Mouse (Mus musculus): ENCODE measurements around the gene Abcb4.
"Not testable (repeated sequence)": the region's sequence is repeated elsewhere in the genome, so short reads cannot be mapped to it uniquely, and the experiment has no call there.

Gene Abcb4

GRCm38 (mm10) chr5:8893300-8894103 is at the start of gene Abcb4:
Gene Abcb4 (plus strand): TSS chr5:8893717.
- DNase-seq: peak; percentile 73

GRCm38 (mm10) chr5:8848607-8849575 is 44.6 kb upstream of the Abcb4 start:
- DNase-seq: not testable (repeated sequence)

GRCm38 (mm10) chr5:8850851-8851250 is 42.7 kb upstream of the Abcb4 start:
- DNase-seq: no peak

GRCm38 (mm10) chr5:8857201-8857600 is 36.3 kb upstream of the Abcb4 start:
- no peak for DNase-seq

- DNase-seq: no peak
Measured at GRCm38 (mm10) chr5:8861811-8862210, 31.7 kb upstream of the Abcb4 start.

- no peak for DNase-seq
Measured at GRCm38 (mm10) chr5:8863580-8864337, 29.8 kb upstream of the Abcb4 start.

- not testable (repeated sequence) for DNase-seq
Measured at GRCm38 (mm10) chr5:8865630-8866029, 27.9 kb upstream of the Abcb4 start.

- DNase-seq: no peak
Measured at GRCm38 (mm10) chr5:8866366-8866765, 27.2 kb upstream of the Abcb4 start.

GRCm38 (mm10) chr5:8868019-8868418 is 25.5 kb upstream of the Abcb4 start:
- DNase-seq: peak; percentile 11

- no peak for DNase-seq
Measured at GRCm38 (mm10) chr5:8872979-8873915, 20.3 kb upstream of the Abcb4 start.

- DNase-seq: no peak
Measured at GRCm38 (mm10) chr5:8877086-8877485, 16.4 kb upstream of the Abcb4 start.

GRCm38 (mm10) chr5:8877800-8878199 is 15.7 kb upstream of the Abcb4 start:
- DNase-seq: no peak

- no peak for DNase-seq
Measured at GRCm38 (mm10) chr5:8885837-8886236, 7.7 kb upstream of the Abcb4 start.

GRCm38 (mm10) chr5:8894104-8894425 is 548 bp downstream of the Abcb4 start:
- no peak for DNase-seq

- peak; percentile 9 for DNase-seq
Measured at GRCm38 (mm10) chr5:8894641-8895490, 1.3 kb downstream of the Abcb4 start.

GRCm38 (mm10) chr5:8896198-8896597 is 2.7 kb downstream of the Abcb4 start:
- DNase-seq: no peak

- no peak for DNase-seq
Measured at GRCm38 (mm10) chr5:8898246-8898645, 4.7 kb downstream of the Abcb4 start.

GRCm38 (mm10) chr5:8901001-8901400 is 7.5 kb downstream of the Abcb4 start:
- DNase-seq: no peak

- DNase-seq: no peak
Measured at GRCm38 (mm10) chr5:8902141-8902817, 8.8 kb downstream of the Abcb4 start.

- DNase-seq: no peak
Measured at GRCm38 (mm10) chr5:8904539-8904938, 11.0 kb downstream of the Abcb4 start.

All from thymus, postnatal 25 days (tissue).